Mouse (Mus musculus) heart, adult 2 months (tissue): ENCODE results near the gene Fkbp2. TPM values are rescaled to one million over a fixed set of nuclear protein-coding genes. Genes with fewer than 3 reads are reported as not detected.
A peak's percentile ranks its signal among the peaks of the same experiment; 100 is the strongest.

Source experiments
- DNase-seq, 2 experiments: peaks; one replicate each; pipeline ENCODE4 v3.0.0; 2021
- H3K27ac ChIP-seq: fragments of 200-600 bp; 2 replicates; pipeline ENCODE4 v1.8.1; 2022
- H3K27me3 ChIP-seq: fragments of 200-500 bp; 2 replicates; pipeline ENCODE4 v1.6.1; 2012; ENCODE audit warnings: mild to moderate bottlenecking, low read length, inconsistent platforms, mixed read lengths; ENCODE audit not compliant: control insufficient read depth, insufficient read depth
- H3K36me3 ChIP-seq: fragments of 200-500 bp; 2 replicates; pipeline ENCODE4 v1.6.1; 2012; ENCODE audit warnings: low read length, inconsistent platforms; ENCODE audit not compliant: control insufficient read depth, insufficient read depth
- H3K4me1 ChIP-seq: fragments of 200-500 bp; 2 replicates; pipeline ENCODE4 v1.6.1; 2011; ENCODE audit warnings: low read length; ENCODE audit not compliant: control insufficient read depth, insufficient read depth
- H3K4me3 ChIP-seq: fragments of 200-600 bp; 2 replicates; pipeline ENCODE4 v1.8.1; 2022
- H3K79me2 ChIP-seq: fragments of 200-500 bp; replicated peaks from 2 replicates; pipeline ENCODE4 v1.6.1; 2012; ENCODE audit warnings: mild to moderate bottlenecking, inconsistent platforms, low read length, moderate library complexity, mixed read lengths; ENCODE audit not compliant: control insufficient read depth, insufficient read depth
- H3K9ac ChIP-seq: fragments of 200-500 bp; 2 replicates; pipeline ENCODE4 v1.6.1; 2012; ENCODE audit warnings: low read depth, mild to moderate bottlenecking, control low read depth, inconsistent platforms, low read length, mixed read lengths
- CTCF ChIP-seq: fragments of 200-600 bp; IDR thresholded peaks from 2 replicates; pipeline ENCODE4 v1.8.1; 2022; ENCODE audit warnings: antibody characterized with exemption, mild to moderate bottlenecking, moderate library complexity
- EP300 ChIP-seq: fragments of 200-500 bp; IDR thresholded peaks from 2 replicates; pipeline ENCODE4 v1.6.1; 2011; ENCODE audit warnings: low read depth, low read length, control low read depth; ENCODE audit not compliant: insufficient read depth
- POLR2A ChIP-seq: fragments of 200-500 bp; IDR thresholded peaks from 2 replicates; pipeline ENCODE4 v1.6.1; 2011; ENCODE audit warnings: mild to moderate bottlenecking, low read depth, low read length, control low read depth; ENCODE audit not compliant: insufficient read depth
- WGBS: fragments of 180-500 bp; shearing (Covaris S2); methylation state at CpG from one replicate; pipeline ENCODE4 v1.1.7; 2018; 5-methylcytosine and 5-hydroxymethylcytosine counted together
- intact Hi-C: fragments of 180-260 bp; cut with DNase I; formaldehyde crosslinking; loops from one replicate; pipeline ENCODE4 v1.15.1; 2025
- polyA plus RNA-seq: library from polyadenylated mRNA; depleted of rRNA; stranded (reverse); fragments of >200 nt; gene quantifications from 2 replicates; pipeline ENCODE4 v1.2.3, GENCODE M21; 2012
- total RNA-seq, 2 experiments: library from RNA; stranded (reverse); gene quantifications; 2 replicates each; pipeline ENCODE4 v1.2.3; 2021

Fkbp2 gene
- total and polyA plus RNA-seq, 3 experiments, result 21.1 to 24.7 (median 23.2) TPM

GRCm38 (mm10) chr19:6949951-6950350 lies 30.4 kb downstream of the Fkbp2 start:
- Histone ChIP-seq H3K4me1 (peaks cover 7% of the 10 kb centered on the region), H3K27ac (no peak overlapping the region; the same call in 1 of the 2 replicates), H3K9ac (no peak overlapping the region), H3K27me3 (no peaks in the 10 kb centered on the region), H3K36me3 (no peaks in the 10 kb centered on the region), H3K4me3 (no peak overlapping the region), H3K79me2 (no peaks in the 10 kb centered on the region)
- DNase-seq, result no peak
- WGBS, result 55% methylated on average over 5 of the region's 5 CpGs
- intact Hi-C loops, result no loop called here
- TF ChIP-seq CTCF (no peak), POLR2A (no peak), EP300 (no peak)

- WGBS, result 88% methylated on average over 5 of the region's 5 CpGs
- intact Hi-C loops, result no loop called here
- TF ChIP-seq POLR2A, result no peak
- TF ChIP-seq CTCF, result no peak
- TF ChIP-seq EP300, result no peak
- Histone ChIP-seq H3K4me1 (peaks cover 7% of the 10 kb centered on the region), H3K4me3 (no peak overlapping the region), H3K79me2 (no peaks in the 10 kb centered on the region), H3K27ac (no peak overlapping the region), H3K36me3 (no peaks in the 10 kb centered on the region), H3K9ac (no peak overlapping the region), H3K27me3 (no peaks in the 10 kb centered on the region)
- no peak for DNase-seq
These were observed 30.8 kb downstream of the Fkbp2 start for GRCm38 (mm10) chr19:6949532-6949931.

DNA sequence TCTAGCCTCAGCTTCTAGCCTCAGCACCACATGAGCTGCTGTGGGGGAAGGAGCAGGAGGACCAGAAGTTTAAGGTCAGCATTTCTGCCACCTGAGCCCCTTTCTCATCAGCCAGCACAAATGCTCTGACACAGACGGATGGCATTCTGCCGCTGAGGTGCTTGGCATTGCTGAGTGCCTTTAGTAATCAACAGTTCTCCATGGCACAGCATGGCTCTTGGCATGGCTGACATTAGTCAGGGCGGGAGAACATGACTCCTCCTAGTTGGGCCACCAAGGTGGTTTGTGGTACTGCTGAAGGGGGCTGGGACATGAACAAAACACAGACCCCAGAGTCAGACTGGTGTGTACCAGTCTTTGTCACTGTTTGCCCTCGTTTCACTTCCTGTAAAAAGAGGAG lies 32.1 kb downstream of the Fkbp2 start:
- no peak for DNase-seq
- Histone ChIP-seq H3K36me3 (no peaks in the 10 kb centered on the region), H3K27ac (no peak overlapping the region), H3K4me3 (no peak overlapping the region), H3K79me2 (no peaks in the 10 kb centered on the region), H3K27me3 (no peaks in the 10 kb centered on the region), H3K4me1 (peaks cover 7% of the 10 kb centered on the region), H3K9ac (no peak overlapping the region)
- intact Hi-C loops, result no loop called here
- WGBS, result 70% methylated on average over 4 of the region's 4 CpGs
- TF ChIP-seq EP300 (no peak), POLR2A (no peak), CTCF (no peak)

- H3K36me3 ChIP-seq, result no peaks in the 10 kb centered on the region
- DNase-seq, result no peak
- H3K4me1 ChIP-seq, result peaks cover 6% of the 10 kb centered on the region
- H3K9ac ChIP-seq, result no peak overlapping the region
- no peak overlapping the region for H3K4me3 ChIP-seq
- H3K79me2 ChIP-seq, result no peaks in the 10 kb centered on the region
- TF ChIP-seq EP300, result no peak
- TF ChIP-seq CTCF, result no peak
- no peak for TF ChIP-seq POLR2A
- intact Hi-C loops, result no loop called here
- WGBS, result 64% methylated on average over 4 of the region's 4 CpGs
- no peaks in the 10 kb centered on the region for H3K27me3 ChIP-seq
- no peak overlapping the region for H3K27ac ChIP-seq
These were observed 32.6 kb downstream of the Fkbp2 start for GRCm38 (mm10) chr19:6947742-6948141.

GRCm38 (mm10) chr19:6943709-6944108 lies 36.6 kb downstream of the Fkbp2 start:
- H3K27me3 ChIP-seq, result no peaks in the 10 kb centered on the region
- TF ChIP-seq POLR2A (no peak), CTCF (no peak), EP300 (no peak)
- H3K36me3 ChIP-seq, result no peaks in the 10 kb centered on the region
- no peak overlapping the region for H3K27ac ChIP-seq
- intact Hi-C loops, result loop anchor here (5.0 kb wide), 1 partner anchor 34 kb away; the partner anchor contains the start of gene Plcb3
- H3K9ac ChIP-seq, result no peak overlapping the region
- WGBS, result 93% methylated on average over 6 of the region's 6 CpGs
- no peaks in the 10 kb centered on the region for H3K79me2 ChIP-seq
- DNase-seq, result no peak
- H3K4me1 ChIP-seq, result peaks cover 3% of the 10 kb centered on the region
- no peak overlapping the region for H3K4me3 ChIP-seq

DNA sequence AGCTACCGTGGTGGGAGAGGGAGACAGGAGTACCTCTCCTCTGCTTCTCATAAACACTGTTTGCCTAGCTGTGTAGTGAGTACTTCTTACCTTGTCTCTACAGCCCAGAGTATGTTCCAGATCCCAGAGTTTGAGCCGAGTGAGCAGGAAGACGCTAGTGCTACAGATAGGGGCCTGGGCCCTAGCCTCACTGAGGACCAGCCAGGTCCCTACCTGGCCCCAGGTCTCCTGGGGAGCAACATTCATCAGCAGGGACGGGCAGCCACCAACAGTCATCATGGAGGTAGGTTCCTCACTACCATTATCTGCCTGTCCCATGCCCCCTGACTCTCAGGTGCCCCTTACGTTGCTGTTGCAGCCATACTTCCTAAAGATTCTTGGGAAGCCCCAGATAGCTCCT lies 37.5 kb downstream of the Fkbp2 start:
- intact Hi-C loops, result loop anchor here (1.0 to 5.0 kb wide), 2 partner anchors 9 to 35 kb away; partner anchors contain the start of gene Plcb3

More for the DNA sequence above, 37.5 kb downstream of the Fkbp2 start:
- Histone ChIP-seq H3K4me3 (peak overlapping the region; percentile 80), H3K9ac (peak overlapping the region; percentile 65), H3K27ac (peak overlapping the region; percentile 84), H3K36me3 (no peaks in the 10 kb centered on the region), H3K4me1 (peaks cover 3% of the 10 kb centered on the region), H3K27me3 (no peaks in the 10 kb centered on the region), H3K79me2 (no peaks in the 10 kb centered on the region)
- no peak for DNase-seq
- WGBS, result 25% methylated on average over 5 of the region's 5 CpGs
- TF ChIP-seq POLR2A (no peak), EP300 (no peak), CTCF (no peak)
